Mouse (Mus musculus) MEL (cell line): ENCODE measurements around the gene Magi2.

ENCODE experiments used
- CHD2 ChIP-seq: IDR thresholded peaks from 2 replicates; pipeline ENCODE4 v1.6.1; 2011; ENCODE audit warnings: low read length, improper control_type of control experiment
- CTCF ChIP-seq, 3 experiments: IDR thresholded peaks in 2 of 3; conservative IDR thresholded peaks in 1 of 3; 2 replicates each; pipeline ENCODE4 v1.5.1; 2011 to 2012; ENCODE audit warnings: low read length in 3 of 3, low read depth in 2 of 3, mild to moderate bottlenecking in 2 of 3, improper control_type of control experiment in 1 of 3, inconsistent platforms in 1 of 3, mixed read lengths in 1 of 3, moderate library complexity in 1 of 3; ENCODE audit not compliant: control insufficient read depth in 1 of 3, insufficient read depth in 1 of 3, poor library complexity in 1 of 3, severe bottlenecking in 1 of 3
- EP300 ChIP-seq, 2 experiments: IDR thresholded peaks; 2 replicates each; pipeline ENCODE4 v1.6.1; 2011; ENCODE audit warnings: improper control_type of control experiment in 2 of 2, low read length in 2 of 2, low read depth in 1 of 2, mild to moderate bottlenecking in 1 of 2
- GATA1 ChIP-seq: IDR thresholded peaks from 2 replicates; pipeline ENCODE4 v1.6.1; 2011; ENCODE audit warnings: low read depth, low read length, improper control_type of control experiment
- MAFK ChIP-seq: IDR thresholded peaks from 2 replicates; pipeline ENCODE4 v1.6.1; 2011; ENCODE audit warnings: low read depth, mild to moderate bottlenecking, low read length, improper control_type of control experiment, borderline replicate concordance
- MAX ChIP-seq: IDR thresholded peaks from 2 replicates; pipeline ENCODE4 v1.6.1; 2011; ENCODE audit warnings: low read length, improper control_type of control experiment
- MAZ ChIP-seq: IDR thresholded peaks from 2 replicates; pipeline ENCODE4 v1.6.1; 2012; ENCODE audit warnings: low read depth, mild to moderate bottlenecking, inconsistent platforms, low read length, improper control_type of control experiment
- MXI1 ChIP-seq: IDR thresholded peaks from 2 replicates; pipeline ENCODE4 v1.6.1; 2011; ENCODE audit warnings: mild to moderate bottlenecking, low read depth, low read length, improper control_type of control experiment
- POLR2A ChIP-seq, 2 experiments: IDR thresholded peaks; 2 replicates each; pipeline ENCODE4 v1.6.1; 2011 to 2012; ENCODE audit warnings: low read length in 2 of 2, mild to moderate bottlenecking in 2 of 2, control low read depth in 1 of 2, improper control_type of control experiment in 1 of 2, low read depth in 1 of 2, moderate library complexity in 1 of 2; ENCODE audit not compliant: control insufficient read depth in 1 of 2, insufficient read depth in 1 of 2, poor library complexity in 1 of 2
- POLR2AphosphoS5 ChIP-seq: IDR thresholded peaks from 2 replicates; pipeline ENCODE4 v1.6.1; 2012; ENCODE audit warnings: low read depth, borderline replicate concordance, mild to moderate bottlenecking, inconsistent platforms, low read length, moderate library complexity, mixed read lengths
- USF2 ChIP-seq, 2 experiments: IDR thresholded peaks; 2 replicates each; pipeline ENCODE4 v1.6.1; 2011 to 2012; ENCODE audit warnings: improper control_type of control experiment in 2 of 2, low read length in 2 of 2, borderline replicate concordance in 1 of 2, inconsistent platforms in 1 of 2, low read depth in 1 of 2, mild to moderate bottlenecking in 1 of 2; ENCODE audit not compliant: insufficient read depth in 1 of 2
- ZKSCAN1 ChIP-seq: IDR thresholded peaks from 2 replicates; pipeline ENCODE4 v1.6.1; 2012; ENCODE audit warnings: low read depth, mild to moderate bottlenecking, inconsistent platforms, low read length, improper control_type of control experiment, moderate library complexity

- TF ChIP-seq CTCF (IDR thresholded peaks at IDR 0.05 in 2 of 3, conservative IDR thresholded peaks at IDR 0.05 in 1 of 3; ENCODE audit: control insufficient read depth in 1 of 3, insufficient read depth in 1 of 3, low read depth in 2 of 3, low read length in 3 of 3, poor library complexity in 1 of 3, severe bottlenecking in 1 of 3) (no peak), USF2 (IDR thresholded peaks at IDR 0.05; ENCODE audit: borderline replicate concordance in 1 of 2, insufficient read depth in 1 of 2, low read depth in 1 of 2, low read length in 2 of 2) (no peak), POLR2A (IDR thresholded peaks at IDR 0.05; ENCODE audit: control insufficient read depth in 1 of 2, insufficient read depth in 1 of 2, low read depth in 1 of 2, low read length in 2 of 2, poor library complexity in 1 of 2) (no peak), MAFK (no peak), MAZ (no peak), MAX (no peak), CHD2 (no peak), ZKSCAN1 (no peak), POLR2AphosphoS5 (no peak), MXI1 (no peak), EP300 (IDR thresholded peaks at IDR 0.05; ENCODE audit: low read depth in 1 of 2, low read length in 2 of 2) (no peak), GATA1 (no peak)
Observed at GRCm38 (mm10) chr5:19895893-19896292, 669.1 kb downstream of the Magi2 start.
